Mouse (Mus musculus) left cerebral cortex, adult 2 months (tissue): ENCODE data around the gene Tmem210. TPM values are rescaled to one million over a fixed set of nuclear protein-coding genes. Genes with fewer than 3 reads are reported as not detected.
A peak's percentile ranks its signal among the peaks of the same experiment; 100 is the strongest.

ENCODE experiments used
- DNase-seq, 2 experiments: peaks; one replicate each; pipeline ENCODE4 v3.0.0; 2021 to 2022; ENCODE audit warnings: low spot score in 2 of 2, mixed read lengths in 1 of 2; ENCODE audit errors: extremely low spot score in 1 of 2
- H3K27ac ChIP-seq: fragments of 200-600 bp; 2 replicates; pipeline ENCODE4 v1.8.1; 2022
- H3K4me3 ChIP-seq: fragments of 200-600 bp; 2 replicates; pipeline ENCODE4 v1.8.1; 2022
- CTCF ChIP-seq: fragments of 200-600 bp; IDR thresholded peaks from 2 replicates; pipeline ENCODE4 v1.8.1; 2022; ENCODE audit warnings: antibody characterized with exemption, mild to moderate bottlenecking, moderate library complexity
- intact Hi-C: fragments of 180-260 bp; cut with DNase I; formaldehyde crosslinking; loops from one replicate; pipeline ENCODE4 v1.15.1; 2025
- total RNA-seq, 2 experiments: library from RNA; stranded (reverse); gene quantifications; 2 replicates each; pipeline ENCODE4 v1.2.3; 2021

The Tmem210 gene
- total RNA-seq, 2 experiments from 2014 or later: not detected

GRCm38 (mm10) chr2:25331470-25331869 is 43.5 kb downstream of the Tmem210 start:
- DNase-seq: no peak
- peak overlapping the region; percentile 91 for H3K4me3 ChIP-seq
- TF ChIP-seq CTCF: no peak
- intact Hi-C loops: no loop called here
- H3K27ac ChIP-seq: no peak overlapping the region

GRCm38 (mm10) chr2:25332286-25333160 is 44.6 kb downstream of the Tmem210 start, which contains the start of gene Man1b1:
Gene Man1b1 (plus strand): TSS chr2:25332338.
- peak within 1 kb of the TSS; percentile 92 for H3K27ac ChIP-seq
- DNase-seq: peak; percentile 99
- intact Hi-C loops: loop anchor here (2.0 kb wide), 2 partner anchors 60 to 70 kb away; partner anchors contain the start of genes Anapc2 and Ssna1
- H3K4me3 ChIP-seq: peak within 1 kb of the TSS; percentile 91
- TF ChIP-seq CTCF: peak; percentile 20

DNA sequence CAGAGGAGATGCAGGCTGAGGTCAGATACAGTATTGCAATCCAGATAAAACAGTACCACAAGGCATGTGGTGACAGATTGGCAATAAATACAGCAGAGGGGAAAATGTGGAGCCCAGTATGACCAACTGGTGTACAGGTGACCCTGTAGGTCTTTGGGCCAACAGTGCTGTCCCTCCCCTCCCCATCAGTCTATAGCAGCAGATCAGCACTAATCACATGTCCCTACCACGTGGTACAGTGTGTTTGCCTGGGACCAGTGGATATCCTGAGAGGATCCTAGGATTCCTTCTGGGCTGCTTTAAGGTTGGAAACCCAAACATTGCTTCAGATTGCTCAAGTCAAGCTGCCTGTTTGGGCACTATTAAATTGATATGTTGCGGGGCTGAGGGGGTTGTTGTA is 45.6 kb downstream of the Tmem210 start:
- H3K27ac ChIP-seq: no peak overlapping the region
- intact Hi-C loops: loop anchor here (2.0 kb wide), 2 partner anchors 61 to 69 kb away; partner anchors contain the start of genes Anapc2 and Ssna1
- TF ChIP-seq CTCF: no peak
- no peak for DNase-seq
- peak overlapping the region; percentile 91 for H3K4me3 ChIP-seq

DNA sequence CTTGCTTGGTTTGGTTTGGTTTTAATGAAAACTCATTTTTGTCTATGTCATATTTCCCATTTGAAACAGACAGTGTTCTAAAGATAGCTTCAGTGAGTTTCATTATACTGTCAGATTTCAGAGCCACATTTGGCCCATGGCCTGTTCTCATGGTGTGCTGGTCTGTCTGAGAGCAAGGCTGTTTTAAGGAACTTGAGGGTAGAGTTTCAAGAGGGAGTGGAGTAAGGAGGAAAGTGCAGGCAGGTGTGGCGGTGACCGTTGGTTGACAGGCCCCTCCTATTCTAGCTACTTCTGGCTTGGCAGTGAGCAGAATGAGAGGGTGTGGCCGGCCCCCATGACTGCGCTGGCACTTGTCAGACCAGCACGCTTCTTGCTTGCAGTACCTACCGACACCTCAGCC is 50.4 kb downstream of the Tmem210 start:
- TF ChIP-seq CTCF: no peak
- Histone ChIP-seq H3K27ac (no peak overlapping the region), H3K4me3 (no peak overlapping the region)
- intact Hi-C loops: no loop called here
- no peak for DNase-seq

Other genes starting within 250 kb of the Tmem210 start
- gene Nsmf, start 233.8 kb upstream of the Tmem210 start, total RNA-seq: 100 to 1,000 TPM; 442 to 471 TPM
- not detected for gene Entpd8, start 207.8 kb upstream of the Tmem210 start, total RNA-seq
- not detected for gene Noxa1, start 193.0 kb upstream of the Tmem210 start, total RNA-seq
- 10 to 100 TPM; 20.2 to 21.7 TPM for gene Nrarp, start 107.4 kb upstream of the Tmem210 start, total RNA-seq
- gene Tor4a, start 91.3 kb upstream of the Tmem210 start, total RNA-seq: 1 to 10 TPM; 2.0 to 2.2 TPM
- gene Nelfb, start 76.7 kb upstream of the Tmem210 start, total RNA-seq: 10 to 100 TPM; 53.4 to 64.3 TPM
- not detected for gene Stpg3, start 73.5 kb upstream of the Tmem210 start, total RNA-seq
- not detected for gene Fam166a, start 69.4 kb upstream of the Tmem210 start, total RNA-seq
- gene Tubb4b, start 63.4 kb upstream of the Tmem210 start, total RNA-seq: 100 to 1,000 TPM; 317 to 329 TPM
- not detected for gene Slc34a3, start 53.8 kb upstream of the Tmem210 start, total RNA-seq
- not detected for gene Rnf224, start 51.4 kb upstream of the Tmem210 start, total RNA-seq
- gene Rnf208, start 45.9 kb upstream of the Tmem210 start, total RNA-seq: 100 to 1,000 TPM; 249 to 270 TPM
- gene Cysrt1, start 45.7 kb upstream of the Tmem210 start, total RNA-seq: not detected
- 1 to 10 TPM; 1.4 to 2.7 TPM for gene AL732309.1, start 41.3 kb upstream of the Tmem210 start, total RNA-seq
- gene Tmem203, start 32.7 kb upstream of the Tmem210 start, total RNA-seq: 10 to 100 TPM; 35.6 to 41.6 TPM
- 10 to 100 TPM; 20.9 to 21.8 TPM for gene Tprn, start 25.5 kb upstream of the Tmem210 start, total RNA-seq
- 10 to 100 TPM; 65.6 to 65.9 TPM for gene Ssna1, start 15.7 kb upstream of the Tmem210 start, total RNA-seq
- gene Anapc2, start 15.7 kb upstream of the Tmem210 start, total RNA-seq: 10 to 100 TPM; 87.1 to 90.3 TPM
- not detected for gene Lrrc26, start 1.8 kb downstream of the Tmem210 start, total RNA-seq
- 100 to 1,000 TPM; 452 to 457 TPM for gene Grin1, start 31.0 kb downstream of the Tmem210 start, total RNA-seq
- 10 to 100 TPM; 56.0 to 62.4 TPM for gene Man1b1, start 44.2 kb downstream of the Tmem210 start, total RNA-seq
- 10 to 100 TPM; 32.2 to 33.9 TPM for gene Dpp7, start 68.2 kb downstream of the Tmem210 start, total RNA-seq
- 10 to 100 TPM; 15.8 to 24.9 TPM for gene Uap1l1, start 77.5 kb downstream of the Tmem210 start, total RNA-seq
- 1 to 10 TPM; 2.1 to 2.7 TPM for gene Sapcd2, start 84.2 kb downstream of the Tmem210 start, total RNA-seq
- gene Entpd2, start 107.7 kb downstream of the Tmem210 start, total RNA-seq: 10 to 100 TPM; 11.5 to 13.1 TPM
- gene Npdc1, start 111.2 kb downstream of the Tmem210 start, total RNA-seq: 100 to 1,000 TPM; 337 to 366 TPM
- under 1 TPM in 1 of 2 experiments, not detected in 1; 0.43 TPM for gene Fut7, start 135.1 kb downstream of the Tmem210 start, total RNA-seq
- 100 to 1,000 TPM; 160 to 168 TPM for gene Abca2, start 140.6 kb downstream of the Tmem210 start, total RNA-seq
- gene Clic3, start 168.7 kb downstream of the Tmem210 start, total RNA-seq: not detected
- gene Paxx, start 172.9 kb downstream of the Tmem210 start, total RNA-seq: 10 to 100 TPM; 65.9 to 75.3 TPM
- gene Ptgds, start 181.9 kb downstream of the Tmem210 start, total RNA-seq: 1,000 to 10,000 TPM; 1,632 to 2,529 TPM
- not detected for gene Lcn12, start 205.8 kb downstream of the Tmem210 start, total RNA-seq
- 100 to 1,000 TPM; 120 to 122 TPM for gene Fbxw5, start 212.6 kb downstream of the Tmem210 start, total RNA-seq
- gene C8g, start 213.6 kb downstream of the Tmem210 start, total RNA-seq: 1 to 10 TPM; 1.4 to 1.5 TPM